Mouse (Mus musculus): ENCODE measurements around the gene Capns1.

DNA sequence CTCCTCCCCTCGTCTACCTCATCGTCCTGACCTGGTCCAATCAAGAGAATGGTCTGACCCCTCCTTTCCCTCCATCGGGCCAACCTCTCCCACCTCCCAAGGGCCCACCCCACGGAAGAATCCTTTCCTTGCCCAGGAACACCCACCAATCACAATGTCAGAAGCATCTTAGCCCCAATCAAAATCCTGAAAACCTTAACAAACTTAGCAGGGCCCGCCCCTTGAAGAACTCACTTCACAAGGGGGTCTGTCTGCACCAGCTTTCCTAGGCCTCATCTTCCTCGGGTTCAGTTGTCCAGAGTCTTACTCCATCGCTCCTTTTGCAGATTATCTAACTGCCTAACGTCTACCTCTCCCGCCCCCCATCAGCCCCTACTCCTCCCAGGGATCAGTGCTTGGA is 5.6 kb downstream of the Capns1 start:
- TF ChIP-seq CTCF (IDR thresholded peaks at IDR 0.05; ENCODE audit: extremely low read depth, insufficient read length, insufficient replicate concordance, low read depth, low read length): no peak
- TF ChIP-seq POLR2A (IDR thresholded peaks at IDR 0.05; ENCODE audit: low read depth, low read length): no peak
